Mouse (Mus musculus) left cerebral cortex, adult 8-10 months (tissue): ENCODE data around the gene Arl15. TPM values are rescaled to one million over a fixed set of nuclear protein-coding genes. Genes with fewer than 3 reads are reported as not detected.

Source experiments
- DNase-seq, 2 experiments: peaks; one replicate each; pipeline ENCODE4 v3.0.0; 2022; ENCODE audit warnings: low spot score in 2 of 2
- total RNA-seq, 4 experiments: library from RNA; stranded (reverse); gene quantifications; 2 replicates each; pipeline ENCODE4 v1.2.4; 2022

Arl15 gene
- total RNA-seq, 4 experiments from 2014 or later = 29.9 to 36.1 (median 33.4) TPM

DNA sequence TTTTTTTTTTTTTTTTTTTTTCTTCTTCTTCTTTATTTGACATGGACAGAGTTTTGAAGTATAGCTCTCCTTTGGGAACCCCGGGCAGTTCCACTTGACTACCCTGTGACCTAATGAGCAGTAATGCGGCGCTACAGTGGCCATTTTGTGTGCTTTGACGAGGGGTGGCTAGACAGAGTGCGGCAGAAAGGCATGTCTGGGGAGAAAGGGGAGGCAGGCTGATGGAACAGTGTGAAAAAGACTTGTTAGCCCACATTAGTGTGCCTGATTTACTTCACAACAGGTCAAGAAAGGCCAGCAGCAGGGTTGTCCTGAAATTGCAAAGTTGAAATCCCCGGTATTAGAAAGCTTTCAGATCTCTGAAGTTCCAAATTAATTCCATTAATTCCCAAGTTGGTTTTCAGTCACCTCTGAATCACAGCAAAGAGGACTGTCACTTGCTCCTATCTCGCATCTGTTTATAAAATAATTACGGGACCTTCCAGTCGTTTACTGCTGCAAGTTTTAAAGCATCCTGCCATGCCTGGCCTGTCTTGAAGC, 187.2 kb downstream of the Arl15 start:
- DNase-seq = no peak

DNA sequence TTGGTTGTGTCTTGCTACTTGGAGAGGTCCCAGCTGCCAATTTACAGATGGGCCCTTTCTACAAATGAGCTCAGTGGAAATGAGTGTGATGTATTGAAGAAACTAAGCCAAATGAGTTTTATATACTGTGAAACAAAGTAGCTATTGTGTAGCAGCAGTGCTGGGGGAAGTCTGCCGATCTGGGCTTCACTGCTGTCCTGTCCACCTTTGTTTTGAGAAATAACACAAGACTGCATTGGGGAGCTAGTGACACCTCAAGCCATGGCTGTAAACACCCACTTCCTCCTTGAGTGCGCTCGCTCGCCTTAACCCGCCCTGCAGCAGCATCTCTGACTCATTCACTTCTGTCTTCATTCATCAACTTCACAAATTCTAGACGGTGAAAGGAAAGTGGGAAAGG, 189.3 kb downstream of the Arl15 start:
- DNase-seq = no peak

DNA sequence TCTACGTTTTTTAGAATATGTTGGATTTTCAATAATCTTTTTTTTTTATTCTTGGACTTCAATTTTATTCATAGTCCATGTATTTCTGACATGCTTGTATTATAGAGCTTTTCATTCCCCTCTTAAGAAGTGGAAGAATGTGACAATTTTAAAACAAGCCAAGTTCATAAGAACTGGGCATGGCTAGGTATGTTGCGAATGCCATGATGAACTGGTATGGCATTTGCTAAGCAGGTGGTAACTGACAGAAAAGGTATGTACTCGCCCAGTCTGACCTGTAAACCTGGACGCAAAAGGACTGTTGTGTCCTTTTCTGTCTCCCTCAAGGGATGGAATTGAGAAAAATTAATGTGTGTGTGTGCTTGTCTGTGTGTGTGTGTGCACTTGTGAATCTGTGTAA, 190.2 kb downstream of the Arl15 start:
- DNase-seq = no peak

DNA sequence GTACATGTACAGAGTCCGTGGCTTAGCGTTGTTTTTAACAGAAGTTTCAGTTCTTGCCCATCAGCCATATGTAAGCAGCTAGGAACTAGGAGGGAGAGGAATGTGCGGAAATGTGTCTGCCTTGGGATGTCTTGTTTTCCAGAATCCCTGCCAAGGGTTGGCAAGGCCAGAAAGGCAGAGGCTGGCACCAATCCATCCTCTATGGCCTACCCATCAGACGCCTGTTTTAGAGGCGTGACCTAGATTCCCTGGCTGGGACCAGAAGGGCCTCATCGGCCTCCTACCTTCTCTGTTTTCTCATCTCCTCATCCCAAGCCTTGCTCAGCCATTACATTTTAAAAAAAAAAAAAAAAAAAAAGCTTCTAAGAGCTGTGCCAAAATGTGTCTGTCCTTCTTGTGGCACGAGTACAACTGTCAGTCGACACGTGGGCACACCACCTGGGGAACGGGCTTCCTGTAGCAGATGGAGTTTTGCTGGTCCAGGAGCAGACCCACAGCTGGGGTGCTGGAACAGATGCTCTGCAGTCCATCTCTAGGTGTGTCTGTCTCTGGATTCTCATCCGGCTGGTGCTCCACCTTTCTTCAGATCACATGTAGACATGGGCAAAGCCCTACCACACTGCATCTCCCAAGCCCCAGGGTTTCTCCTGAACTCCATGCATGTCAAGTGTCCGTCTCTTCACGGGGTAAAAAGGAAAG, 192.7 kb downstream of the Arl15 start:
- no peak for DNase-seq

DNA sequence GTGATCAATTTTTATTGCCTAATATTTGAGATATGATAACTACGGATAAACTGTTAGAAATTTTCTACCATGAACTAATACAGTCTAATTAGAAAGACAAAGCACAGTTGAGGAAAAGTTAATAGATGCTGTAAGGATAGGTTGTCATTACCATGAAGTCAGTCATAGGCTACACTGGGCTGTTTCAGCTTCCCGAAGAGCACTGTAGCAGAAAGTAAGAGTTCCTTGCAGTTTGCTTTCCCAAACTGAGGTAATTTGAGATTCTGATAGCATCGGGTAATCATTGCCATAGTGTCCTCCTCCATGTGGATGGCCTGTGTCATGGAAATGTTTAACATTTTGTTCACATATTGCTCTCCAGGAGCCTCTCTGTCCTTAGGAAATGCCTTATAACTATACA, 195.9 kb downstream of the Arl15 start:
- DNase-seq = no peak

DNA sequence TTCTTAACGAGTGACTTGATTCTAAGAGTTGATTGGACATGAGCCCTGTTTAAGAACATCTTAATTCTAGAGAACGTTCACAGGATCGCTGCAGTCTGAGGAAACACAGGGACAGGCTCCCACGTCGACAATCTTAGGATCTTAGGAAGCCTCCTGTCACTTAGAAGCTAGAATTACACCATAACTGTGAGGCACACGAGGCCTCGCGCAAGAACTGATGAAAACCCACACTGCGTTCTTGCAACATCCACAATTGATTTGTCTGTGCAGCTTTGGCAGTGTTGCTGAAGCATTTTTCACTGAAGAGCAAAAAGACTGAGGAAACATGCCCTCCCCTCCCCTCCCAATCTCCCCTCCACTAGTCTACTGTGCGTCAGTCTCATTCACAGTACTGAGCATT, 196.4 kb downstream of the Arl15 start:
- no peak for DNase-seq

DNA sequence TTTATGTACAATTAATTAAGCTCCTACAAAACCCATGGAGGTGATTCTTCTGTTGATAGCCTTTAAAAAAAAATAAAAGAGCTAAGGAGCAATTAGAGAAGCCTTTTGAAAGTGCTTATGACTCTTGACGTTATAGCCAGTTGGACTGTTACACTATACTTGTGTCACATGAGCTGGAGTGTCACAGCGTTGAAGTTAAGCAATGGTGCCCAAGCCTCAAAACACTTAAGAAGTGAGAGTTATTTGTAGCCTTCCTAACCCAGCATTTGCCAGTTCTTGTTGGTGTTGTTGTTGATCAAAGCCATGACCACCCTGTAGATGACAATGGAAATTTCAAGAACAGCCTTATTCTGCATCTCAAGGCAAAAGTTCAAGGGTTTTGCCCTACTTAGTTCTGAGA, 198.8 kb downstream of the Arl15 start:
- DNase-seq = no peak

DNA sequence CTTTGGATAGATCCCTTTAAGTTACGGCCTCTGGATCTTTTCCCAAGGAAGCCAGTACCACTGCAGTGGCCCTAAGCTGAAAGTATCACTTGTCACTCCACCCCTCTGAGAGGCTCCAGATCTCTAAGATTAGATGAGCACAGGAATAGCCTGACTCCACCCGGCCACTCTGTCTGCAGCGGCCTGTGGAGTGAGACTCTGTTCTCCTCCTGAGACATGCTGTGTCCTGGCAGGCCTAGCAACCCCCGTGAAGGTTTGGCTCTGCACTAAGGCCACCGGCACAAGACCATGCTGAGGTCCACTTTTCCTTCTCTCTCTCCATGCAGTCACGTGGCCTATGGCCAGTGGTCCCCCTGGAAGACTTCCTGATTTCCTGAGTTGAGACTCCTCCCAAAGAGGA, 200.3 kb downstream of the Arl15 start:
- DNase-seq = no peak

DNA sequence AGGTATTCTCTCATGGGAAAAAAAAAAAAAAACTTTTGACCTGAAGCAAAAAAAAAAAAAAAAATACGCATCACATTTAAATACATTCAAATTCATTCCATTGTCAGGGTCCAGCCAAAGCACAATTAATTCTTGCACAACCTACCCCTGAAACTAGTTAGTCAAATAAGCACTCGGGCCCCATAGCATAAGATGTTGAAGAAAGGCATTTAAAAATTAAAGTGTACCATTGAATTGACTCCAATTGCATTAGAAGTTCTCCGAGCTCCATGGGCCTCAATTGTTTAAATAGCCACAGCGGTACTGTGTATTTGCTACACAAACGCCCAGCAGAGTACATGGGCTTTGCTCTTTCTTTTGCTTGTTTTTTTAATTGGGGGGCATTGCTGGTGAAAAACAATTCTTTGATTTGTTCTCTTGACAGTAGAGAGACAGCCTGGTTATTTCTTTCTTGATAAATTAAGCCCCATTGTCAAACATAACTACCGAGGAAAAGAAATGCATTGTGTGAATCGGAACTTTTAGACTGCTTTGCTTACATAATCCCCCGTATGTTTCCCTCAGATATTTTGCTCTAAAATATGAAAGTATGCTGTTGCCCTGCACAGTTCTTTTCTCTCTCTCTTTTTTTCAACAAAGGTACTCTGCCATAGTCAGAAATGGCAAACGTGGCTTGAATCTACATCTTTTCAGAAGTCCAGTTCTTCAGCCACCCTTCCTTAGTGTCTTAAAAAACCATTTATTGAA, 201.4 kb downstream of the Arl15 start:
- DNase-seq = no peak

DNA sequence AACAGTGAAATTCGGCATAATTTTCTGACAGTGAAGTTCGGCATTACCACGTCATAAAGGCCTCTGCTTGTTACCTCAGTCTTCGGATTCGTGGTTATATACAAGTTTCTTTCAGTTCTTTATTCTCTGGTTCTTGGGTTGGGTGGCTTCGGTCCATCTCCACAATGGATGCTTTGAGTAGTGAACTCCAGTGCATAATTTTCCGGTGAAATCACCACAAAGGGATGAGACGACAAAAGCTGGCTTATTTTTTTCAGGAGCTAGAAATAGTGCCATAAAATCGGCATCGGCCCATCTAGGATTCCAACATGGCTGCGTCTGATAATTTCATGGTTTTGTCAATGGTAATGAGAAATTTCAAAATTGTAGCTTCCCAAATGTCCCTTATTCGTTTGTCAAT, 204.5 kb downstream of the Arl15 start:
- DNase-seq = no peak

DNA sequence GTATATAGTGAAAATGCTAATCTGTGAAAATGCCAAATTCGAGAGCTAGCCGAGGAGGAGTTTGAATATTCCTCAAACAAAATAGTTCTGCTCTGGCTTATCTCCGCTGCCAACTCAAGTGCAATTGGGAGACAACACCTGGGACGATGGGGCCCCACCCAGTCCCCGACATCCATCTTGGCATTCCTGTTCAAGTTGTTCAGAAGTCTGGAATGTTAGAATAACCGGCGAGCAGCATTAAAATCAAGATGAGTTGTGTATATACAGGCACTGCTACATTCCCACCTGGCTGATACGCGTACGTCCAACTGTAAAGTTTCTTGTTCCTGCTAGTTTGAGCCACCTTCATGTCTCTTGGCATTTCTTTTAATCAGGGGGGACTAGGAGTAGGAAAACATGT, 209.2 kb downstream of the Arl15 start:
- DNase-seq = no peak

DNA sequence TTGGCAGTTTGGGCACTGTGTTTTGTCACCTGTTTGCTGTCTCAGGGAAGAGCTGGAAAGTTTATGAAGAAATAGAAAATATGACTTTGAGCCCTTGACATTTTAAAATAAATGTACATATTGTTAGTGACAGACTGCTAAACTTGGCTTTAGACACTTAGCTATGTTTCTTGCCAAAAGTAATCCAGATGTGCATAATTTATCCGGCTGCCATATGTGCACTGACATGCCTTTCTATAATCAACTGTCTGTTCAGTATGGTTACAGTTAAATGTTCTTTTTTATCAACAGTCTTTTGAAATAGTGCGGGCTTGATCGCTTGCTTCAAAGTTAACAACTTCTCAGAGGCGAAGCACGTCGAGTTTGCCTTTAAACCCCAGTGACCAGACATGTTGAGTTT, 209.9 kb downstream of the Arl15 start:
- no peak for DNase-seq

DNA sequence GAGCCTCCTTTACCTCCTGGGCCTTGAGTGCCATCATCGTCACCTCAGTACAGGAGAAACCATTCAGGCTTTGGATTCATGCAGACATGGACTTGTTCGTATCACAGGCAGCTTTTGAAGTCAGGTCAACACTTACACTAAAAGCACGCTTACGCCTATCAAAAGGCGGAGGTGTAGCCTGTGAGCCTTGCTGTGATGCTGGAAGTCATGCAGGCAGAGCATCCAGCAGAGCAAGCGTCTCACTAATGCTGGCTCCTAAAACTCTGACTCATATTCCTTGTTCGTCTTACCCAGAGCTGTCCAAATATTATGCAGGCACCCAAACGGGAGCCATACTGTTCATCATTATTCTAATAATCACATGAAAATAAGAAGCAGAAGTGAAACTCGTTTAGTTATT, 215.5 kb downstream of the Arl15 start:
- no peak for DNase-seq

DNA sequence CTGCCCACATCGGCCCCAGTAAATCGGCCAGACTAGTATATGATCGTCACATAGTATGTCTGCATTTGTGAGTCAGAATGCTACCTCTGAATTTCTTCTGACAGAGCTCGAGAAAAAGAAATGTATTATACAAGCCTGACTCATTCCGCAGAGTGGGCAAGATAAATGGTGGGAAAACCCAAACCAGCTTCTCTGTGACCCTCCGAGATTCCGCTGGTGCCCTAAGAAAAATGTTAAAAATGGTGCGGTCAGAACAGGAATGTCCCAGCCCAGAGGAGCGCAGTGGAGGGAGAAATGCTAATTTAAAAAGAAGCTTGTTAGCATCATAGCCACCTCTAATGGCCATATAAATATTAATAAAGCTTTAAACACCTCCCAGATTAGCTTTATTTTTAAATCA, 216.2 kb downstream of the Arl15 start:
- no peak for DNase-seq

DNA sequence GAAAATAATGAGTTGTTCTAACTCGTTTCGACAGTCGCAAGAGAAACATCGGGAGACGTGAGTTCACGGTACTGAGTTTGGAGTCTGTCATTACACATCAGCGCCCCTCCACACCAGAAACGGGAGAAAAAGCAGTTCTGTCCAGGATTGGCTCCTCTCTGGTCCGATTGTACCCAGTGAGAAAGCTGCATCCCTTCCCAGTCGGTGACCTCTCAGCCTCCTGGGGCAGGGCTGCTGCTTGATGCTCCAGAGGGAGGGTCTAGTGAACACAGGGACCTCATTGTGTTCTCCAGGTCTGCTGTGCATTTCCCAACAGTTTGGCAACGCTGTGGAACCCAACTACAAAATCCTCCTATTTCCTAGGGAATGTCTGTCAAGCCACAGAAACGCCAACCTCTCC, 216.7 kb downstream of the Arl15 start:
- DNase-seq = no peak

DNA sequence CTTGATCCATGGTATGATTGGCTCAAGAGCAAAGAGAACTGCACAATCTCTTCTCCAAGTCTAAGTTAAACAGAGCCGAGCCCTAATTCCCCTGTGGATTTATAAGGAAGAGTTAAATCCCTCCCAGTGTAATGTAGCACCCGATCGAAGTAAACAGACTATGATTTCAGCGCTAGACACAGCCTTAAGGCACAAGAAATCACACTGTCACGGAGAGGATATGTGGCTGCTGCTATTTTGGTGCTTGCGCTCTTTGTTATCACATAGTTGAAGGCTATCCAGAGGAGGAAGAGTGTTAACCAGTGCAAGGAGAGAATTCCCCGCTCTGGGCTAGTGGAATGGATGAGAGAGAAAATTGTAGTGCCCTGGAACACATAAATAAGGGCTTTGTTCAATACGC, 223.6 kb downstream of the Arl15 start:
- no peak for DNase-seq

DNA sequence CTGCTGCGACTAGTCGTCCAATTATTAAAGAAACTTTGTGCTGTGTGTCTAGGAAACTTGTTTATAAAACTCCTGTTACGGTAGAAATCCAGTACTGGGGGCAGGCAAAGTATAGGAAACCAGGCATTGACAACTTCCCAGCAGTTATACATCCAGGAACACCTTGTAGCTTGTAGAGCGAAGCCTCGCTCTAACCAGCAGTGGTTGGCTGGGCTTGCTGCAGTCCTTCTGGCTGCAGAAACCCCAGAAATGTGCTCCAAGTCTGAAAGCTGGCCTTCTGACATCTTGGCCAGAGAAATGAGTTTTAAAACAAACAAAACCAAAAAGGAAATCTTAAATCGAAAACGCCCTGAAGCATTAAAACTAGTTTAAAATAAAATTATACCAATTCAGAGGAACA, 229.2 kb downstream of the Arl15 start:
- DNase-seq = no peak

DNA sequence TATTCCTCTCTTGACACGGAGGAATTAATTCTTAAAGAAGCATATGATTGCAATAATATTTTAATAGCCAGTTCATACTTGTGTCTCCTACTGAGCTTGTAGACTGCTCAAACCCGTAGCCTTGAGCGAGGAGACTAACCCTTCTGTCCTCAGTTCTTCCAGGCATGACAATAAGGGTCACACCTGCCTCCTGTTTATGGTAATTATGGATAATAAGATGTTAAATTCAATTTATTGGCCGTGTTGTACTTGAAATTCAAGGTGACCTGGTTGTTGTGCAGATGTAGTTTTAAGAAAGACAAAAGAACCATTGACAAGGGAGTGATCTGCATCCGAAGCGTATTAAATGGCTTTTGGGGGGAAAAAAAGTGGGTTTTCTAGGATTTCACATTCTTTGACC, 232.0 kb downstream of the Arl15 start:
- DNase-seq = no peak

DNA sequence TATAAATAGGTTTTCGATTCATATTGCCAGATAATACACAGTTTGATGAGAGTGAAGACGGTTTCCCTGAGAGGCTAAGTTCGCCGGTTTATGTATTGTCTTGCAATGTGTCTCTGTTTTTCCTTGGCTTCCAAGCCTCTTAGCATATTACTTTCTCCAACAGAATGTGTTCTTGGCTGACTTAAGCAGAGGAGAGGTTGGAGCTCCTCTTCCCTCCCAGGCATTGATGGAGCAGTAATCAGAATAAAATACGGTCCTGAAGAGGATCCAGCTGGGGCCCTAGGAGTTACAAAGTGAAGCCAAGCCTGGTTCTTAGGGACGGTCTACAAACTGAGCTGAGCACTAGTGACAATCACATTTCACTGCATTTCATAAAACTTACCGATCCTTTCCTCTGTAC, 232.4 kb downstream of the Arl15 start:
- no peak for DNase-seq

DNA sequence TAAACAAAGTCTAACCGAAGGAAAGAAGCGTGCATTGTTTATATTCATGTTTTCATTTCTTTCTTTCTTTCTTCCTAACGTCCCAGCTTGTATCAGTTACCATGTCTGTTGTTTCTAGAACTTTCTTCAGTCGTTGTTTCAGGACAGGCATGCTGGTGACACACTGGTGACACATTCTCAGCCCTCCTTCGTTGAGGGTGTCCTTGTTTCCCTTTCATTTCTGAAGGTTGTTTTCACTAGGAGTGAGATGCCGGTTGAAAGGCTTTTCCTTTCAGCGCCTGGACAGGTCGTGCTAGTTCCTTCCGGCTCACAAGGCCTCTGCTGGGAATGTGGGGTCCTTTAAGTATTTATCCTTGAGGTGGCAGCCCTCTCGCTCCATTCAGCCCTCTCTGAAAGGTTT, 253.8 kb downstream of the Arl15 start:
- DNase-seq = no peak

DNA sequence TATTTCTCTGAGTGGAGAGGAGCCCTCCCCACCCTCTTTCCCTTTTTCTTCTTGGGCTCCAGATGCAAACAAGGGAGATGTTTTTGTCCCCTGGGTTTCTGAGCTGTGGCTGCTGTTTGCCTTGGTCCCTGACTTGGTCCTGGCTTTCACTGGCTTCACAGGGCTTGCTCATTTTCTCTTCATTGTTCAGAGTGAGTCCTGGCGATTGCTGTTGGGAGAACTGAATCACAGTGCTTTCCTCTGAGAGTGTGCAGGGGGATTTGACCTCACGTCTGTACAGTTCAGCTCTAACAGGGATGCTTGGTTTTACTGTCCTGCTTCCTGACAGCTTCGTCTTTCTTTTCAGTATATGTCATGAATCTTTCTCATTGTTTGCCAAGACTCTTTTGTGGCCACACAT, 254.4 kb downstream of the Arl15 start:
- no peak for DNase-seq

DNA sequence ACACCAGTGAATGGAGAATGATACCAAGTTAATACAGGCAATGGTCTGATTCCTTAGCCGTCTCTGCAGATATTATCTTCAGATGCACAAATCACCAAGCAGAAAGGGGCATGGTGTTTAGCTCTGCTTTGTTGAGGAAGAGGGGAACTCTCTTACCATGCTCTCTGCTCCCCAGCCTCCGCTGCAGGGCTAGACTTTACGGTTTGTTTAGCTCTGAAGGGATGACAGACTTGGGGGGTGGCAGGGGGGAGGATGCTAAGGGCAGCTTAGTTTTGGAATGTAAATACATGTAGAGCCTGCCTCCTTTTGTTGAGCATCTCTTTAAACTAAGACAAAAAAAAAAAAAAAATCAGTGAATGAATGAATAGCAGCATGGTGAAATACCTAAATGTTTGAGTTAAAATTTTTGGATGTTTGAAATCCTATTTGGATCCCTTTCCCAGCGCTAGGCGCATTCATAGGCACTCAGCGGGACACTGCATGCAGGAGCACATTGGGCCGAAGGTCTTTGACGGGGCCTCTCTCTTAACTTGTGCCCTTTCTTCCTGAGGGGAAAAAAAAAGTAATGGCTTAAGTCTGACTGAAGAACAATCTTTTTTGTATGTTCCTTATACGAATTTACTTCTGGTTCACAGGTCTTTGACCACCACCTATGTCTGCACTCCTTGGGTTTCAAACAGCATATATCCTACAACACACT, 257.0 kb downstream of the Arl15 start:
- no peak for DNase-seq
